Mouse (Mus musculus) kidney, postnatal 14 days (tissue): ENCODE data around the gene Olfr648.

Source experiments
- DNase-seq: peaks from one replicate; pipeline ENCODE4 v3.0.0; 2022; ENCODE audit warnings: mixed read lengths

The Olfr648 gene

DNA sequence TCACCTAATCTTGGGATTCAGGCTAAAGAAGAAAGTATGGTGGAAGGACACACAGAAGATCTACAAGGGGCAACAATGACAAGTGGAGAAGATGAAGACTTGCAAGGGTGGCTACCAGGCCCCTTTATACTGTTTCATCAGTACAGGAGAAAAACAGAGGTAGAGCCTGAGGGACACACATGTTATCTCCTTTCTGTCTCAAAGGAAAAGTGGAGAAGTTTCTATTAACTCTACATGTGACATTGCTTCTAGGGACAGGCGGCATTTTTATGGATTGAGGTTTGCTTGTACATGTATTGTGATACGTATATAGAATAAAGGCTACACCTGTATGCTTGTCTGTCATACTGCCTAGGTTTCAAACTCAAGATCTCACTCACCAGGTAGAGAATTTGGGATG, at the start of gene Olfr648:
TSS of gene Olfr648 (minus strand) at position 101 of the 400 bp plus-strand sequence.
- DNase-seq, result no peak

DNA sequence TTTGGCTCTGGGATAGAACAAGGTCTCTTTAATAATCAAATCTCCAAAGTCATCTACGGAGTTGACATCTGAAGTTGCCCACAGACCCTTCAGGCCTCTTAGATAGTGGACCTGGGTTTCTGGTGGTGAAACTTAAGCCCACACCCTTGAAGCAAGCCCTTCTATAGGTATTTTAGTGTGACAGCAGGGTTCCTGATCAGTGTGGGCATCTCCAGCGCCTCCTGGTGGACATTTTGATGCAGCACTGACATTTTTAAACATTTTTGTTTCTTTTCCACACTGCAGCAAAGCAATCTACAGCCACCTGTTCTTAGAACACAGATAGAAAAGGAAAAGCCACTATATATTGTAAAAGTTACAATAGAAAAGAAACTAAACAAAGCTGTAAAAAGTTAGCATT, 48.0 kb upstream of the Olfr648 start:
- DNase-seq, result peak; percentile 19

DNA sequence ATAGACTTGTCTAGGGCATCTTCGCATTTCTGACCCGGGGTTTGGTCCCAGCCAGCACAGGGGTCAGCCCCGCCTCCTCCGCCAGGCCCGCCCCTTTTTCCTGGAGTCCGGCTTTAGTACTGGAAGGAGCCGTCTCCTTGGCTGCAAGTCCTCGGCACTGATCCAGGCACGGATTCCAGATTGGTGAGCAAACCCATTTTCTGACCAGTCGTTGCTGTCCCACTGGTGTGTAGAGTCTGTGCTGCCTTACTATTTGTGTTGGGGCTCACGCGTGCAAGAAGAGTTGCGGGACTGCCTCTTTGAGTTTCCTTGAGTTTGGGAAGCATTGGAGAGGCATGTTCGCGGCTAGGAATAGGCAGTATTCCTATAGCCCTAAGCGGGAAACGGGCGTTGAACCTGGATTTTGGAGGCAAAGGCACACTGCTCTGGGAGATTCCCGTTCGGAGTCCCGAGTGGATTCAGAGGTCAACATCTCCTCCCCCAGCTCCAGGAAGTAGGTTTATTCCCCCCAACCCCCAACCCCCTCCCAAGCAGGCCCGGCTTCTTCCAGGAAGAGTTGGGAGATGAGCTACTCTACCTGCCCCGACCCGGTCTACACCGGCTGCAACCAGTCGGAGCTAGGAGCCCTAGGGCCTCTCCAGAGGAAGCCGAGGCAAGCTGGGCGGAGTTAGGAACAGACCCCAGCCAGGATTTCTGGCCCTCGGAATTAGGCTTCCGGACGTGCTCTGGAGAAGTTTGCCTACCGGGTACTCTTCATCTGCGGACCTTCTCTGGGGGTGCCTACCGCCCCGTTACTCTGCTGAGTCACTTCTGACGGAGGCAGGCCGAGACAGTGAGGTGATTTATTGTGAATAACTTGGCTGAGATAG, 35.7 kb upstream of the Olfr648 start, which contains the start of gene Trim6:
TSS of gene Trim6 (plus strand) at position 93 of the 869 bp plus-strand sequence.
- DNase-seq, result peak; percentile 86

DNA sequence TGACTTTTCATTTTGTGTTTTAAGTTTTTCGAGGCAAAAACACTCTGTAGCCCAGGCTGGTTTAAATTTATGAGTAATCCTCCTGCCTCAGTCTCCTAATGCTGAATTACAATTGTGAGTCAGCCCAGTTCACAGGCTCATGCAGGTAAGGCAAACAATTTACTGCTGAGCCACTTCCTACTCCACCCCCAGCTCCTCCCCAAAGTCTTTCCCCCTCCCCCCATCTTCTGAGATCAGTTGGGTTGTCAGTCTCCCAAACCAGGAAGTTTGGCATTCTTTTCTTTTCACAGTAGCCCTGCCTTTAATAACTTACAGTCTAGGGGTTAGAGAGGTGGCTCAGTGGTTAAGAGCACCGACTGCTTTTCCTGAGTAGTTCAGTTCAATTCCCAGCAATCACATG, 34.7 kb upstream of the Olfr648 start:
- no peak for DNase-seq

DNA sequence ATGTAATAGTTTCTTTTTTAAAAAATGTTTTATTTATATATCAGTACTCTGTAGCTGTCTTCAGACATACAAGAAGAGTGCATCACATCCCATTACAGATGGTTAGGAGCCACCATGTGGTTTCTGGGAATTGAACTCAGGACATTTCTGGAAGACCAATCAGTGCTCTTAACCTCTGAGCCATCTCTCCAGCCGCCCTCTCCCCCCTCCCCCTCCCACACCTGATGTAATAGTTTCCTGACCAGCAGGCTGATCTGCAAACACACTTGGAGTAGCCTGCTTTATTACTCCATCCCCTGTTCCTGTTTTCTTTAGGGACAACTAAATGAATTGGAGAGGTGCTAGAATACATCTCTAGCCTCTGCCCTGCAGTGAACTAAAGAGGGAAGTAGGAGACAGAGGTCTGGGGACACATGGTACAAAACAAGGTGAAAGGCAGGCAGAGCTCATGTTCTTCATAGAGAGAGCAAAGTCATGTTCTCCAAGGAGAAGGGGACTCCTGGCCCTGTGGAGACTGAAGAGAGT, 32.9 kb upstream of the Olfr648 start:
- no peak for DNase-seq

DNA sequence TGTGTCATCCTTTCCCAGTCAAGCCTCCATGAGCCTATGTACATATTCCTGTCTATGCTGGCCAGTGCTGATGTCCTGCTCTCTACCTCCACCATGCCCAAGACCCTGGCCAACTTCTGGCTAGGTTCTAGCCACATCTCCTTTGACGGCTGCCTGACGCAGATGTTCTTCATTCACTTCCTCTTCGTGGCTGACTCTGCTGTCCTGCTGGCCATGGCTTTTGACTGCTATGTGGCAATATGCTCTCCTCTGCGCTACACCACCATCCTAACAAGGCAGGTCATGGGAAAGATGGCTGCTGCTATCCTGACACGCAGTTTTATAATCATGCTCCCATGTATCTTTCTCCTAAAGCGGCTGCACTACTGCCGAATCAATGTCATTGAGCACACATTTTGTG, 23.0 kb upstream of the Olfr648 start:
- DNase-seq, result no peak

DNA sequence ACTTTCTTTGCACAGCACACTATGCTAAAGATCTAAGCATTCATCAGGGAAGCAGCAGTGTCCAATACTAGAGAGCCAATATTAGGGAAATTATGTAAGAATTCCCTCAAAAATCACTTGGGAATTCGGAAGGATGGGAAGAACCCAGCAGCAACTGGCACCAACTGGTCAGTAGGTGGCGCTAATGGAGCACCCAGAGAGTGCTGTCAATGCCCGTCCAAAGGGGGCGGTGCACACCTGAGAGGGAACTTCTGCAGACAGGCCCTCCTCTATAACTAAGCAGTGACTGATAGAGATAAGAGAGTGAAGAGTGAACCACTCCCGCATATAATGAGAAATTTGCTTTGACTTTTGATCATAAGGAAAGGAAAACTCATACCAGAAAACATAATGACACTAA, 16.6 kb upstream of the Olfr648 start:
- peak; percentile 80 for DNase-seq

DNA sequence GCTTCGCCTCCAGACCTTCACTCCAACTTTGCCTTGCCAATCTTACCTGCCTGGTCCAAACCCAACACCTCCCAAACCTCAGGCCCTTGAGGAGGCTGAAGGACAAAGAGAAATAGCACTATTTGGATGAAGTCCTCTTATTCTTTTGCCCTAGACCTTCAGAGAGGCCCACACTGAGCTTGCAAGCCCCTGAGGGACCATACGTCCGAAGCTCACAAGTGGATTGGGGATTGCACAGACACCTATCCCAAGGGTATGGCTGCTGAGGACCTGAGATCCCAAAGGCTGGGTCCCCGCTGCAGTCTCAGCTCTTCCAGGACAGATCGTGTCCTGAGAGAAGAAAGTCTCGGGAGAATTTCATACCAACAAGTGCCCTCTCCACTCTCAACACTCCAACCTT, 12.7 kb upstream of the Olfr648 start, which contains the start of gene Olfr649:
TSS of gene Olfr649 (minus strand) at position 101 of the 400 bp plus-strand sequence.
- no peak for DNase-seq

DNA sequence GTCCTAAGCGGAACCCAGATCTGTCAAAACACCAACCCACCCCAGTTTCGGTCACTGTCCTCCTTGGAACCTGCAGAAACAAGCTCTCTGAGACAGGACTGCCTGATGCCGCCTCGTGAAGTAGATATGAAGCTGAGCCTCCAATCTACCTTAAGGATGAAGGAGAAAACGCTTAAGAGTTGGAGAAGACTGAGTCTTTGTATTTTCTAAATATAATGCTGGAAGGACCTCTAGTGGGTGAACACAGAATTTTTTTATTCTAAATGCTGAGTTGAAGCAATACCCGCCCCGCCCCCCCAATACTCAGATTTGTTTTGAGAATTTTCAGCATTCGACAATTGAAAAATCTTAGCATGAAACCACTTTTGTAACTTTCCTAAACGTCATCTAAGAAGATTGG, 8.1 kb upstream of the Olfr648 start:
- no peak for DNase-seq

DNA sequence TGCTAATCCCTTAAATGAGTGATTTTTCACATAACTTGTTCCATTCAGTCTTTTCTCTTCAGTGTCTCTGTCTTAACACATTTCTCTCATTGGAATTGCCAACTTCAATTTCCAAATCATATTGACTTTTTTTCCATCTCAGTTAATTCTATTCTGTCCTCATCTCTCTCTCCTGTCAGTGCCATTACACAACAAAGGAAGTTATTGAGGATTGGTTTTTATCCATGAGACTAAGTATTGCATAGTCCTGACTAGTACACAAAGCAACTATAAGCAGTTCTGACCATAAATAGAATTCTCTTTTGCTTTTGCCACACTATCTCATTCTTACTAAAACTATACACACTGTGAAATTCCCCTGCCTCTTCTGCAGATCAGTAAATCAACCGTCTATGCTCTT, 4.1 kb downstream of the Olfr648 start:
- no peak for DNase-seq

DNA sequence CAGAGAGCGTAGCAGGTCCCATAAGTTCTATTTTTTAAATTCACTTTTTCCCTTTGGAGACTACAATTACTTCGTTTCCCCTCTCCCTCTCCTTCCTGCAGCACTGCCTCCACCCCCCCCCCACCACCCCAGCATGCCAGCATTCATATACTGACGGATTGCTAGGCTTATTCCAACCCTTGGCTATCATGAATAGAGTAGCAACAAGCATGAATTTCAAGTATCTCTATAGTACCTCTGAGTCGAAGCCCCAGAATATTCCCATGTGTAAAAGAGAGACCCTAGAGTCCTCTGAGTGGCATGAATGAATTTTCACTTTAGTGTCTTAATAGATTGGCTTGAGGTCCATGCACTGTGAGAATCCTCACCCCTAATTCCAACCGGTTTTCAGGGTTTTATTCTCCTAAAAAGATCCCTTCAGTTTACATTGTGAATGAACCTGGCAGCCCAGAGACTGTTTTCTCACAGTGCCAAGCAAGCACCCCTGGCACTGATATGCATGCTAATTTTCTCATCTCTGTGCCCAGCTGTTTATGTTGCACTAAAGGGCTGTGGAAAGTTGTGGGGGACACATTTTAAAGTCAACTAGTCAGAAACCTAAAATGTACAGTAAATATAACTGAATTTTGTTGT, 4.7 kb downstream of the Olfr648 start:
- DNase-seq, result no peak

DNA sequence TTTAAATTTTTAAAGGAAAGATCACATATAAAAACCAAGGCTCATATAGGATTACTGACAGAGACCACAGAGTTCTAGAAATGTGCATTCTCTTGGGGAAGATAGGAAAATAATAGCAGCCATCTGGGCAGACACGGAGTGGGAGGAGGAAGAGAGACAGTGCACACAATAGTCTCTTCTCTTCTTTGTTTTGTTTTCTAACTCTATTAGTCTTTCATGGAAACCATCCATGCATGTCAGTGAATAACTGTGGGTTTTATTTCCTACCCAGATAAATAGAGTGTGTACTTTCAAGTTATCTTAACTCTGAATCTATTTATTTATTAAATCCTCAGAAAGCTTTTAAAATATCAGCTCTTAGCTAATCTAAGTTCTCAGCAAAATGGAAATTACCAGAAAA, 8.1 kb downstream of the Olfr648 start:
- no peak for DNase-seq

DNA sequence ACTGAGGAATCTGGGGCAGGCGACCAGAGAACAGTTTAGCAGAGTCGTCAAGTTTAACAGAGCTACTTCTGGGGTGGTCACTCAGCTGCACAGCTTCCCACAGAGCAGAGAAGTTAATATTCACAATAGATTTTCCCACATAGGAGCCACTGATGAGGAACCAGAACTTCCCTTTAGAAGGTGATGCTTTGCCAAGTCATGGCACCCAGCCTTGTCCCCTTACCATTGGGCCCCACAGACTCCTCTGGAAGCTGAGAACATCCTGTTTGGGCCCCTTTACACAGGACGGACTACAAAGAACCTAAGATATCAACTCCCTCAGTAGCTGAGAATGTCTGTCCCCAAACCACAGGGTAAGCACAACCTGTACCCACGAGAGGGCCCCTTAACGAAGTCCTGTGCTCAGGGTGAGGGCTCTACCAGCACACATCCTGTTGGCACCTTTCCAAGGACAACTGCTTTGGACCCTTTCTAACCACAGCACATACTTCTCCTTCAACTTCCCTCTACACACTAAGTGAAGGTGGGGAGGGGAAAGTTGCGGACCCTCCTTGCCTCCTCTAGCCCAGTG, 13.5 kb downstream of the Olfr648 start:
- DNase-seq, result no peak

DNA sequence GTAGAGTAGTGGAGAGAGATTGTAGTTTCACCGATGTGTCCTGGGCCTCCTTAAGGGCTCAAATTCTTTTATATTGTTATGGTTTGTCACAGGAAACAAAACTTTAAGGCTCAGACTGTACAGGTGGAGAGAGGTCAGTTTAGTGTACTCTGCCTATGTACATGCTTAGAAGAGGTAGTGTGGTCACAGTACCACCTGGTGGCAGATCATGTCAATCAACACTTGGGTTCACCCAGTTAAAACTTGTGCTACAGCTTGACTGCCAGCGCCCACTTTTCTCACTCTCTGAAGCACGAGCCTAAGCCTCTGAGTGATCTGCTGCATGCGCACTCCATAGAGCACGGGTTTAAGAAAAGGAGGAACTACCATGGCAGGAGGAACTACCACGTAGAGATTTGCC, 16.1 kb downstream of the Olfr648 start:
- DNase-seq, result no peak

DNA sequence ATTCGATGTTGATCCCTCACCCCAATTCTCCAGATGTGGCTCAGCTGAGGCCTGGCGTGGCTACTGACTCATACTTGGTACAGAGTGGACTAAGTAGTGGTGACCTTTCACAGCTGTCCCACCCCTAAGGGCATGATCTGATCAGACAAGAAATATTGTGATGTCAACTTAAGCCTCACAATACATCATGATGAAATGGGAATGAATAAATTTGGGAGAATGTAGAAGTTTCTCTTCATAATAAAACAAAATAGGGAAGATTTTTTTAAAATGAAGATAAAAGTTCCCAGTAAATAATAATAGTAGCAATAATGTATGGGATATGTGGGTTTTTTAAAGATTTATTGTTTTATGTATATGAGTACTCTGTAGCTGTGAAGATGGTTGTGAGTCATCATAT, 32.7 kb downstream of the Olfr648 start, which contains the start of gene Ubqlnl:
TSS of gene Ubqlnl (minus strand) at position 101 of the 400 bp plus-strand sequence.
- DNase-seq, result no peak

DNA sequence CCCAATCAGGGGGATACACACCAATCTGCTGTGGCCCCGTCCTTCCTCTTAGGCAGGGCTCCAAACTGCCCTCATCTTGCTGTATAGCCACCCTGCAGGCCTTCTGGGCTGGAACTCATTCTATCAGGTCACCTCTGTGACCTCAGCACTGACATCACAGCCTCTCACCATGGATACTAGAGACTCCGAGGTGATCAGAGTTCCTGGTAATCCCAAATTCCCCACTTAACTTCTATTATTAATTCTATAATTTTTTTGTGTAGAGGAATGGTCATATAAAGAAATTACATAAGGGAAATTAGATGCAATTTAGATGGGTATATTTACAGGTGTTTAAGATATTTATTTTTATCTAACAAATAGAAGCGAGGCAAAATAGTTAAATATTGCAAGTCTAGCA, 40.0 kb downstream of the Olfr648 start, which contains the start of gene Ubqln3:
TSS of gene Ubqln3 (minus strand) at position 101 of the 400 bp plus-strand sequence.
- DNase-seq, result no peak

DNA sequence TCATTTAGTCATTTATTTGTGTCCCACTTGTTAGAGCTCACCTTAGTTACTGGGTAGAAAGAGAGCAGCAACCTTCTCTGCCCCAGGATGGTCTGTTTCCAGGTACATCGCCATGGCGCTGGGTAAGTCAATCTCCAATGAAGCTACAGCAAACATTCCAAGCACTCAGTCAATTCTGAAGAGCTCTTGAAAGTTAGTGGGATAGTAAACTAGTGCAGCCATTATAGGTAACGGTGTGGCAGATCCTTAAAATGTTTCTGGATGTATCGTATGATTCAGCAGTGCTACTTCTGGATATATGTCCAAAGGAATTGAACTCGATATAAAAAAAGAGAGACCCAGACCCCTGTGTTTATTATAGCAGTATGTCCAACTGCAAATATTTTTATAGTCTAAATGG, 45.9 kb downstream of the Olfr648 start, which contains the start of gene Olfr643:
TSS of gene Olfr643 (minus strand) at position 101 of the 400 bp plus-strand sequence.
- no peak for DNase-seq

DNA sequence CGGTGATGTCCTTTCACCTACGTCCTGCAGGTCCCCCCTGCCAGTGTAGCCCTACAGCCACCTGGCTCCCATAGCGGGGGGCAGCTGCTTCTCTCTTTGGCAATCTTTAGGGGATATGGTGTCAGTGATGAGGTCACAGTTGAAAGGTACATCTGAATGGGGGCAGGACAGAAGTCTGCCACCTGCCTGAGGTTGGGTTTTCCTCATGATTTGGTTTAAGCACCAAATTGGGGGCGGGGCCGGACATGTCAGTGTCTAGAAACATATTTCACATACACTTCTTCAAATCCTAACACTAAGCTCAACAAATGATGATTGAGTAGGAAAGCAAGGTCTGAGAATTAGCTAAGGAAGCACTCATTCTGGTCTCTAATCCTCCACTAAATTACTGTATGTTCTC, 53.5 kb downstream of the Olfr648 start, which contains the start of gene Ubqln5:
TSS of gene Ubqln5 (minus strand) at position 101 of the 400 bp plus-strand sequence.
- no peak for DNase-seq
